Mouse (Mus musculus) testis, adult 2 months (tissue): ENCODE data around the gene Gm43517.
A peak's percentile ranks its signal among the peaks of the same experiment; 100 is the strongest.

Experiments used
- CTCF ChIP-seq: fragments of 200-500 bp; IDR thresholded peaks from 2 replicates; pipeline ENCODE4 v1.5.1; 2012; ENCODE audit warnings: low read depth, mild to moderate bottlenecking, inconsistent platforms, low read length, moderate library complexity; ENCODE audit not compliant: control insufficient read depth, insufficient read depth, insufficient replicate concordance
- POLR2A ChIP-seq: fragments of 200-500 bp; IDR thresholded peaks from 2 replicates; pipeline ENCODE4 v1.6.1; 2012; ENCODE audit warnings: low read depth, mild to moderate bottlenecking, inconsistent platforms, low read length, moderate library complexity; ENCODE audit not compliant: control insufficient read depth

DNA sequence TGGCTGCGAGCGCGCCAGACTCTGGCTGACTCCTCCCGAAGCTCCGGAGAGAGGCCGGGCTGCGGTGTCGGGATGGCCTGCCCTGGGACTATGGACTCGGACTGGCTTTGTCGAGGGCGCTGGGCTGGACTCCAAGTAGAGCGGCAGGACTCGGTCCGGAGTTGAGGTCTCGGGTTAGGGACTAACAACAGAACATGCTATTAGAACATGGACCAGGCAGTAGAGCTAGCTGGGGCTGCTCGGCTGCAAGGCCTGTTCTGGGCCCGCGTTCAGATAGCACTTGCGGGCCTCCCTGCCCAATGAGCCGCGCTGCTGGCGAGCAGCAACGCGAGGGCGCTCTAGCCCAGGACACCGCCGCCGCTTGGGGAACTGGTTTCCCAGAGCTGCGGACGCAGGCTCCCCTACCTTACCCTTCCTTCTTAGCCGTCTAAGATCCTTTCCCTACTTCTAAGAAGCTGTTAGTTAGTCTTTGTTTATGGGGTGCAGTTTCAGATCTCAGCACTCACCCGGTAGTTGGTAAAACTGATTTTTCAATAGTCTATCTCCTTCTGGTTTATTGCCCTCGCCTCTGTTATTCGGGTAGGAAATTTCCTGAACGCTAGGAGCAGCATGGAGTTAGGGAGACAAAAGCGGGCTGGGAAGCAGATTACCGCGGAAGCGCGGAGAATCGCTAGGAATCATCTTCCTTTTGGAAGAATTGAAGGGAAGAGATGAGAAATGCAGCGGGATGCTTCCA lies 6.5 kb downstream of the Gm43517 start:
- peak; percentile 41; the same call in 1 of the 2 replicates for TF ChIP-seq CTCF
- TF ChIP-seq POLR2A, result no peak
